ENCODE assay signal across 24 mouse cellular contexts in the genomic region with DNA sequence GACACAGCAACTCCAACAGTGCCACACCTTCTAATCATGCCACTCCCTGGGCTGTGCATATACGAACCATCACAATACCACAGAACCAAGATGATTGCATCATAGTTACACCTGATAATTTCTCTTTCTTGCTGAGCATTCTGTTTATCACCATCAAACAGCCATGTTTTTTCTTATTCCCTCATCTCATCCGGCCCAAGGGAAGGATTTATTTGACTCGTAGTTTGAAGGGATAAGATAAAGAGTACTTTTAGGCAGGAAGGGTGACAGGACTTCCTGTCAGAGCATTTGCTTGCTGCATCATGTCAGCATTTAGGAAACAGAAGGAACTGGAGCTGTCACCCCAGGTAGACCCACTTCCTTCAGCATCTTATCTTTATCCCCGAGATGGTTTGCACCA.
"Had no signal": no experiment of that assay in that cellular context is flagged by ENCODE, and none has a peak within 500 bp of the region (broad histone marks: within the 10 kb centered on the region; RNA-seq: fewer than 3 reads in every experiment).

No protein-coding gene starts in this region.

- H3K4me1 ChIP-seq: heart, embryonic 10.5 days; heart, embryonic 12.5 days; hindbrain, embryonic 13.5 days; hindbrain, embryonic 15.5 days; kidney, embryonic 15.5 days; limb, embryonic 13.5 days; limb, embryonic 15.5 days had no signal

- DNase-seq: gastrocnemius, adult 2 months; gastrocnemius, postnatal 10 days; gastrocnemius, postnatal 25 days; heart, adult 18-20 months; heart, postnatal 10 days; kidney, adult 11 months; kidney, adult 2 months; kidney, adult 9 months; kidney, postnatal 14 days; kidney, postnatal 36 days; layer of hippocampus, adult 9-11 months; layer of hippocampus, postnatal 36 days; left cerebral cortex, postnatal 4 days had no signal

- H3K27me3 ChIP-seq: heart, embryonic 12.5 days; hindbrain, embryonic 13.5 days; hindbrain, embryonic 15.5 days; kidney, embryonic 15.5 days; limb, embryonic 13.5 days; limb, embryonic 15.5 days had no signal

- H3K4me3 ChIP-seq: gastrocnemius, adult 2 months; heart, embryonic 10.5 days; heart, embryonic 12.5 days; hindbrain, embryonic 13.5 days; hindbrain, embryonic 15.5 days; kidney, embryonic 15.5 days; limb, embryonic 13.5 days; limb, embryonic 15.5 days had no signal

- H3K27ac ChIP-seq: gastrocnemius, adult 2 months; heart, embryonic 10.5 days; hindbrain, embryonic 13.5 days; hindbrain, embryonic 15.5 days; hindbrain, postnatal 0 days; kidney, embryonic 15.5 days; kidney, postnatal 0 days; limb, embryonic 13.5 days; limb, embryonic 15.5 days had no signal

- H3K9me3 ChIP-seq: heart, embryonic 10.5 days; hindbrain, embryonic 13.5 days; hindbrain, embryonic 15.5 days; kidney, embryonic 15.5 days; limb, embryonic 13.5 days; limb, embryonic 15.5 days had no signal

- H3K9ac ChIP-seq: heart, embryonic 12.5 days; hindbrain, embryonic 13.5 days; hindbrain, embryonic 15.5 days; kidney, embryonic 15.5 days; limb, embryonic 13.5 days; limb, embryonic 15.5 days had no signal

- H3K4me2 ChIP-seq: heart, embryonic 12.5 days; hindbrain, embryonic 13.5 days; hindbrain, embryonic 15.5 days; kidney, embryonic 15.5 days; limb, embryonic 13.5 days; limb, embryonic 15.5 days; liver, embryonic 11.5 days had no signal

- ATAC-seq: hindbrain, postnatal 0 days; intestine, embryonic 16.5 days had no signal
